Mouse (Mus musculus): ENCODE data around the gene Sh2d6.

- TF ChIP-seq CTCF (IDR thresholded peaks at IDR 0.05; ENCODE audit: low read depth) (peak; percentile 23; the same call in 1 of the 2 replicates), EP300 (IDR thresholded peaks at IDR 0.05; ENCODE audit: low read depth) (no peak)
These were observed 10.7 kb downstream of the Sh2d6 start for GRCm38 (mm10) chr6:72510686-72511421.

Measured in heart, postnatal 0 days (tissue).